Mouse (Mus musculus) kidney, postnatal 25 days (tissue): ENCODE results near the gene Olfr1437.
"Not testable (repeated sequence)": the region's sequence is repeated elsewhere in the genome, so short reads cannot be mapped to it uniquely, and the experiment has no call there.

Experiments used
- DNase-seq, 2 experiments: peaks; one replicate each; pipeline ENCODE4 v3.0.0; 2021; ENCODE audit warnings: mixed read lengths in 2 of 2

Olfr1437 gene

DNA sequence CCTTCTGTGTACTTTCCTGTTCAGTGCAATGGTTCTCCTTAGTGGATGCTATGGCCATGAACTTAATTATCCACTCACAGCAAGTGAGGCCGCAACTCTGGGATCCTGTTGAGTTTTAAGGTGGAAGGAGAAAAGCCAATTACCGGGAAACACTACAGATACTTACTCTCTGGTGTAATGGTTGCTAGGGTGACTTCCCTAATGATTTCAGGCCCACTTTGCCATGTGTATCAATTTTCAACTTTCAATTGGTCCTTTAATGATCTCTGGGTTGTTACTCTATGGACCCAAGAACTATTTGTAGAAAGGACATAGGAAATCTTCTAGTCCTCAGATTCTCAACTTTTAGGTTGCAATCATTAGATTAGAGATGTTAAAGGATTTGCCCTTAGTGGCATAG, at the start of gene Olfr1437:
Olfr1437 (minus strand) TSS at position 101 of the 400 bp plus-strand sequence.
- no peak for DNase-seq

DNA sequence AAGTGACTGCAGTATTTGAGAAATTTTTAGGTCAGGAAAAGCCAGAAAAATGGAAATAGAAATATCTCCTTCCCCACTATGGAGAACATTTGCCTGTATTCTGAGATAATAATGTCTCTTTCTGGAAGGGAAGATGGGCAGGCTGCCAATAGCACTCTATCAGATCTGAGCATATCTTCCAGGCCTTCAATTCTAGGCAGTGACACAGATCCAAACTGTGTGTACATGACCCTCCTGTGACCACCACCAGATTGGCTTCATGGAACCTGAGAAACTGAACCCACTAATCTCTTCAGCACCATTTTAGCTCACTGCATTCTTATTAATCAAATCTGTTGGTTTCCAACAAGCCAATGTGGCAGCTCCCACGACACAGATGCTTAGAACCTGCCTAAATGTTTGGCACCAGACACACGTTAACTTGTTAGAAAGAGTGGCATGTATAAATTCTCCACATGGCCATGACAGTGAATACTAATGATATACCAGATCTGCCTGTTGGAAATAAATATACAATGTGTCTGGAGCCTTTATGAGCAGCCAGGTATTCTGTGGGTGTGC, 49.6 kb upstream of the Olfr1437 start:
- DNase-seq = peak in 1 of 2 experiments; percentile 2

DNA sequence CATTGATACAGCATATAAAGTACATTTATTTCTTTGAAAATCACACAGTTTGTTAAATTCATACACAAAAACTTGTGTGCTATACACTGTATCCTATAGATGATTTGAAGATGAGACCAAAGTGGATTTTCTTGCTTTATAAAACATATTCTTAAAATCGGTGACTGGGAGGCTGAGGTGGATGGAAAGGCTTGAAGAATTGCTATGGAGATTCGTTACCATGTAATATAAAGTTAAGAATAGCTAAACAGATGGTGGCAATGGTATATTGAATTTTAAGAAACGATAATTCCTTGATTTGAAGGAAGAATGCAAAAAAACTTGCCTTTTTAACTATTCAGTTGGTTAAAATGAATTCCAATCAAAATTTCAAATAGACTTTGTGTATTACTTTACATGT, 48.1 kb upstream of the Olfr1437 start:
- DNase-seq = no peak

DNA sequence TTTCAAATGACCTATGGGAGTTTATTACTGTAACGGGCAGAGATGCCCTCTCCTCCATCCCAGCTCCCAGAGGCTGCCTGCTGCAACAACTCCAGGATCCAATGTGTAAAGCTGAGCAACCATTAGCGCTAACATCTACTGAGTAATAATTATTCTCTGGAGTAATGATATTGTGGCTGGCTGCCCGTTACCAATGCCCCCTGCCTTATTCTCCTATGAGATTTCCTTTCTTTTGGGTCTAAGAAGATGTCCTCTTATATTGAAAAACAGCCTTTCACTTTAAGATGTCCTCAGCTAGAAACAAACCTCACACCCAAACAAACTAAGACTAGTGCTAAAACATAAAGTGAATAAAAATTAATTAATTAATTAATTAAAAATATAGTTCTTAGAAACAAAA, 10.9 kb upstream of the Olfr1437 start, which contains the start of gene Olfr1438-ps1:
Olfr1438-ps1 (minus strand) TSS at position 101 of the 400 bp plus-strand sequence.
- no peak for DNase-seq

DNA sequence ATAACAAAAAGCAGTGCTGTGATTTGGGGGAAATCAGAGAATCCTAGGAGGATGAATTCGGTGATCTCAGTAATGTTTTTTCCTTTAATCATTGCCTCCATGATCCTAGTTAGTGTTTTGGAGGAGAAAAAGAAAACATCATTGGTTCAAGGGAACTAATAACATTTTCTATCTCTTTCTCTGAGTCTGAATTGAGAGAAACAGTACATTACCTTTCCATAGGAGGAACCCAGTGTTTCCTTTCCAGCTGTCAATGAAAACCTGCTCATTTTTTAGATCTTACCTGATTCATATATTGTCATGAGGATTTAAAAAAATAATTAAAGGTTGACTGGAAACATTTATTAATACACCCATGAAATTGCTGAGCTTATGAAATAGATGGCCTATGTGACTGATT, 25.9 kb downstream of the Olfr1437 start, which contains the start of gene Olfr1436:
Olfr1436 (minus strand) TSS at position 101 of the 400 bp plus-strand sequence.
- DNase-seq = not testable (repeated sequence)

DNA sequence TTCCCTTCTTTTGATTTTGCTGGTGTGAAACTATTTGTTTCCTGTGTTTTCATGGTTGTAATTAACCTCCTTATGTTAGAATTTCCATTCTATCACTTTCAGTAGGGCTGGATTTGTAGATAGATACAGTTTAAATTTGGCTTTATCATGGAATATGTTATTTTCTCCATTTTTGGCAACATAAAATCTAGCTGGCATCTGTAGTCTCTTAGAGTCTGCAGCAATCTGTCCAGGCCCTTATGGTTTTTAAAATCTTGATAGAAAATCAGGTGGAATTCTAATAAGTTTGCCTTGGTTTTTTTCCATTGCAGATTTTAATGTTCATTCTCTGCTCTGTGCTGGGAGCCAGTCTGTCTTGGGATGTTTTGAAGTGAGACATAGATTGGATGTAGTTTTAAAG, 31.9 kb downstream of the Olfr1437 start:
- DNase-seq = no peak

DNA sequence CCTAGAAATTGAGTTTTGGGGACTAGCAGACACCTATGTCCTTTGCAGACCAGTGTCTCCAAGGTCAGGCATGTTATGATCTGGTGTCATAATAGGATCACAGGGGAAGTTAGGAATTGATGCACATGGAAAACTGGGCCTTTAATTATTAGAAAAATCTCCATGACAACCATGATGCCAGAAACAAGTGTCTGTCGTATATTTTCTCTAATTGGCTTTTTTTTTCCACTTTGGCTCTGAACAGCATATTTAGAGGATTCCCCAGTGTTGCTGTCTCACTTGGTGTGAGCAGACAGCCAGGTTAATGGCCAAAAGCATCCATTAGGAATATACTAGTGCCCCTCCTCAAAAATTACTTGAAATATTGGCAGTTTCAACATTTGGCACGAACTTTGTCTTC, 45.3 kb downstream of the Olfr1437 start, which contains the start of gene Olfr1434:
Olfr1434 (plus strand) TSS at position 301 of the 400 bp plus-strand sequence.
- no peak for DNase-seq
